Mouse (Mus musculus) MEL (cell line): ENCODE measurements around the gene Dennd1a. TPM values are rescaled to one million over a fixed set of nuclear protein-coding genes. Genes with fewer than 3 reads are reported as not detected.

Experiments
- DNase-seq: peaks from one replicate; pipeline ENCODE4 v3.0.0; 2011; ENCODE audit warnings: low read depth, low spot score
- H3K27ac ChIP-seq: 2 replicates; pipeline ENCODE4 v1.5.1; 2012; ENCODE audit warnings: low read depth, mild to moderate bottlenecking, control low read depth, low read length, moderate library complexity; ENCODE audit not compliant: control insufficient read depth
- H3K27me3 ChIP-seq, 2 experiments: fragments of 150-350 bp in 1 of 2; sonication (generic) in 1 of 2; 2 replicates each; pipeline ENCODE4 v1.6.1; 2012; ENCODE audit warnings: low read length in 2 of 2, mild to moderate bottlenecking in 2 of 2, improper control_type of control experiment in 1 of 2, moderate library complexity in 1 of 2; ENCODE audit not compliant: insufficient read depth in 2 of 2, control insufficient read depth in 1 of 2
- H3K36me3 ChIP-seq, 2 experiments: 2 replicates each; pipeline ENCODE4 v1.6.1; 2012 to 2014; ENCODE audit warnings: low read length in 2 of 2, improper control_type of control experiment in 1 of 2, inconsistent platforms in 1 of 2, mild to moderate bottlenecking in 1 of 2; ENCODE audit not compliant: insufficient read depth in 2 of 2, control insufficient read depth in 1 of 2
- H3K4me1 ChIP-seq, 2 experiments: fragments of 150-350 bp in 1 of 2; sonication (generic) in 1 of 2; 2 replicates each; pipeline ENCODE4 v1.6.1; 2012; ENCODE audit warnings: low read length in 2 of 2, improper control_type of control experiment in 1 of 2, mild to moderate bottlenecking in 1 of 2; ENCODE audit not compliant: insufficient read depth in 2 of 2, control insufficient read depth in 1 of 2
- H3K4me3 ChIP-seq, 2 experiments: fragments of 150-350 bp in 1 of 2; sonication (generic) in 1 of 2; 2 replicates each; pipeline ENCODE4 v1.5.1; 2012; ENCODE audit warnings: low read depth in 2 of 2, low read length in 2 of 2, mild to moderate bottlenecking in 2 of 2, moderate library complexity in 2 of 2, control low read depth in 1 of 2, improper control_type of control experiment in 1 of 2; ENCODE audit not compliant: control insufficient read depth in 1 of 2, insufficient read depth in 1 of 2
- H3K79me2 ChIP-seq: 2 replicates; pipeline ENCODE4 v1.6.1; 2012; ENCODE audit warnings: mild to moderate bottlenecking, low read length, moderate library complexity; ENCODE audit not compliant: control insufficient read depth, poor library complexity, insufficient read depth
- H3K9ac ChIP-seq: 2 replicates; pipeline ENCODE4 v1.6.1; 2012; ENCODE audit warnings: low read depth, mild to moderate bottlenecking, control low read depth, low read length, moderate library complexity; ENCODE audit not compliant: control insufficient read depth, poor library complexity, severe bottlenecking
- H3K9me3 ChIP-seq: fragments of 150-350 bp; sonication (generic); replicated peaks from 2 replicates; pipeline ENCODE4 v1.6.1; 2012; ENCODE audit warnings: mild to moderate bottlenecking, low read length, improper control_type of control experiment, moderate library complexity; ENCODE audit not compliant: insufficient read depth
- ELF1 ChIP-seq: IDR thresholded peaks from 2 replicates; pipeline ENCODE4 v1.6.1; 2014; ENCODE audit warnings: low read depth, mild to moderate bottlenecking, inconsistent platforms, low read length, improper control_type of control experiment, moderate library complexity
- EP300 ChIP-seq, 2 experiments: IDR thresholded peaks; 2 replicates each; pipeline ENCODE4 v1.6.1; 2011; ENCODE audit warnings: improper control_type of control experiment in 2 of 2, low read length in 2 of 2, low read depth in 1 of 2, mild to moderate bottlenecking in 1 of 2
- GABPA ChIP-seq: IDR thresholded peaks from 2 replicates; pipeline ENCODE4 v1.6.1; 2012; ENCODE audit warnings: low read depth, mild to moderate bottlenecking, inconsistent platforms, low read length, improper control_type of control experiment, moderate library complexity
- GATA1 ChIP-seq: IDR thresholded peaks from 2 replicates; pipeline ENCODE4 v1.6.1; 2011; ENCODE audit warnings: low read depth, low read length, improper control_type of control experiment
- MAFK ChIP-seq: IDR thresholded peaks from 2 replicates; pipeline ENCODE4 v1.6.1; 2011; ENCODE audit warnings: low read depth, mild to moderate bottlenecking, low read length, improper control_type of control experiment, borderline replicate concordance
- MAX ChIP-seq: IDR thresholded peaks from 2 replicates; pipeline ENCODE4 v1.6.1; 2011; ENCODE audit warnings: low read length, improper control_type of control experiment
- MXI1 ChIP-seq: IDR thresholded peaks from 2 replicates; pipeline ENCODE4 v1.6.1; 2011; ENCODE audit warnings: mild to moderate bottlenecking, low read depth, low read length, improper control_type of control experiment
- MYB ChIP-seq: IDR thresholded peaks from 2 replicates; pipeline ENCODE4 v1.6.1; 2011; ENCODE audit warnings: mild to moderate bottlenecking, low read depth, low read length, improper control_type of control experiment
- MYC ChIP-seq: IDR thresholded peaks from 2 replicates; pipeline ENCODE4 v1.6.1; 2011; ENCODE audit warnings: low read depth, mild to moderate bottlenecking, low read length, improper control_type of control experiment, moderate library complexity
- SIN3A ChIP-seq: IDR thresholded peaks from 2 replicates; pipeline ENCODE4 v1.6.1; 2012; ENCODE audit warnings: low read length, improper control_type of control experiment, inconsistent platforms
- TBP ChIP-seq: IDR thresholded peaks from 2 replicates; pipeline ENCODE4 v1.8.0; 2011; ENCODE audit warnings: low read depth, low read length, improper control_type of control experiment
- TCF12 ChIP-seq: IDR thresholded peaks from 2 replicates; pipeline ENCODE4 v1.6.1; 2014; ENCODE audit warnings: low read depth, mild to moderate bottlenecking, inconsistent platforms, low read length, improper control_type of control experiment, moderate library complexity
- USF1 ChIP-seq: IDR thresholded peaks from 2 replicates; pipeline ENCODE4 v1.6.1; 2014; ENCODE audit warnings: low read depth, mild to moderate bottlenecking, inconsistent platforms, low read length, improper control_type of control experiment, moderate library complexity
- ZNF384 ChIP-seq: IDR thresholded peaks from 2 replicates; pipeline ENCODE4 v1.6.1; 2012; ENCODE audit warnings: low read depth, mild to moderate bottlenecking, inconsistent platforms, low read length, improper control_type of control experiment
- polyA plus RNA-seq, 2 experiments: library from polyadenylated mRNA; stranded (reverse) in 1 of 2; unstranded in 1 of 2; fragments of >175 nt in 1 of 2; fragments of >200 nt in 1 of 2; gene quantifications; 2 replicates each; pipeline versions ENCODE4 v1.2.1 to v1.2.4; 2012; ENCODE audit warnings: low replicate concordance in 2 of 2, low read depth in 1 of 2; ENCODE audit not compliant: insufficient read length in 2 of 2, insufficient read depth in 1 of 2, missing spikeins in 1 of 2
- total RNA-seq: library from RNA; depleted of rRNA; stranded (reverse); fragments of 300-350 nt; gene quantifications from 2 replicates; pipeline ENCODE4 v1.2.3, GENCODE M21; 2012

Gene Dennd1a
- total and polyA plus RNA-seq, 3 experiments, result 5.0 to 21.8 TPM; not detected in 1

- Histone ChIP-seq H3K79me2 (no peaks in the 10 kb centered on the region), H3K4me1 (peaks cover 7 to 13% of the 10 kb centered on the region in 2 experiments), H3K27me3 (no peaks in the 10 kb centered on the region), H3K36me3 (peaks cover 0 to 19% of the 10 kb centered on the region in 2 experiments; a peak in 2 of 4 replicates), H3K9ac (no peak overlapping the region), H3K9me3 (no peaks in the 10 kb centered on the region), H3K27ac (no peak overlapping the region), H3K4me3 (no peak overlapping the region)
- TF ChIP-seq TBP, result no peak
- TF ChIP-seq ZNF384, result no peak
- no peak for TF ChIP-seq TCF12
- TF ChIP-seq GABPA, result no peak
- no peak for TF ChIP-seq ELF1
- DNase-seq, result no peak
Measured at GRCm38 (mm10) chr2:38097469-38097868, 189.7 kb downstream of the Dennd1a start.

DNA sequence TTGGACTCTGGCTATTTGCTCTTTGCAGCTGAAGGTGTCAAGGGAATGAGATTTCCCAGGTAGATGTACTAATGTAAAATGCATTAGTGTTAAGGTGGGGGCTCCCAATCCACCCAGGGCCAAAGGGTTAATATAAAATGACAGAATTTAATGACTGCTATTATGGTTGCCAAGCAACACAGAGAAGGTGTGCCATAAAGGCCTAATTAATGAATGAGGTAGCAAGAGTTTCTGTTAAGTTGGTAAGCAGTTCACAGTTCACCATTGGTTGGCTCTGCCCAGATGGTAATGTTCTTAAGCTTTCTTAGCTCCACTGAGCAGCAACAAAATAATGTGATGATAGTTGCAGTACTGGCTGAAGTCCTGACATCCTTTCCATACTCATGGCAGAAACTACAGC lies 190.9 kb downstream of the Dennd1a start:
- no peak overlapping the region for H3K9ac ChIP-seq
- H3K36me3 ChIP-seq, result peaks cover 0 to 19% of the 10 kb centered on the region in 2 experiments; a peak in 2 of 4 replicates
- H3K27me3 ChIP-seq, result no peaks in the 10 kb centered on the region
- no peak overlapping the region for H3K27ac ChIP-seq
- no peak overlapping the region for H3K4me3 ChIP-seq
- DNase-seq, result no peak
- no peak for TF ChIP-seq EP300 (IDR thresholded peaks at IDR 0.05; ENCODE audit: low read depth in 1 of 2, low read length in 2 of 2)
- H3K9me3 ChIP-seq, result no peaks in the 10 kb centered on the region
- H3K4me1 ChIP-seq, result peaks cover 7 to 13% of the 10 kb centered on the region in 2 experiments
- H3K79me2 ChIP-seq, result no peaks in the 10 kb centered on the region

DNA sequence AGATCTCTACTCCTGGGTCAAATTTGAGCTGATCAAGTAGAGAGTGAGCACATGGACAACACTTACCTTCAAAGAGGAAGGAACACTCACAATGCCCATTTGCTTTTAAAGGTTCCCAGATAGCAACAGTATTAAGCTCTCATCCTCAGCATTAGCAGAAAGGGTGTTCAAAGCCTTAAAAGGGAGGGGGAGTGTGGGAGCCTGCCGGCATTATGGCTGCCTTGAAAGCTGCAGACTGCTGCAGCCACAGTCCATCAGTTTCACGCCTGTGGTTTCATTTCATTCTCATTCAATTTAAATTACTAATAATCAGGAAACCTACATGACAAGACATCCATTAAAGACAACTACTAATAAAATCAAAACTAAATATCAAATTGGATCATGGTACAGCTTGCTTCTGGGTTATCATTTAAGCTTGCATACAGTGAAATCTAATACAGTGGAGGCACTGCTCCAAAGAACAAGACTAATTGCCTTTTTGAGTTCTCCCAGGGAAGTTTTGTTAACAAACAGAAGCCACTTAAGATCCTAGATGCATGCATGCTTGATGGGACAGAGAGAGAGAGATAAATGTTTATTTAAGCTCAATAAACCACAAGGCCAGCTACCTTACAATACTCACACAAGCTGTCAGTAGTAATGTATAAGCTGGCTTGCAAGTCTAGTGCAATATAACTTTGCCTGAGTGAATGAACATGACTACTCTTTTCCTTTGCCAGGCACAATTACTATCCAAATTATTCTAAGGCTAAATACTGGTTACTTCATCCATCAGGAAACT lies 192.6 kb downstream of the Dennd1a start:
- Histone ChIP-seq H3K27ac (no peak overlapping the region), H3K9ac (no peak overlapping the region), H3K79me2 (no peaks in the 10 kb centered on the region)

More for the DNA sequence above, 192.6 kb downstream of the Dennd1a start:
- no peak for DNase-seq
- H3K4me3 ChIP-seq, result no peak overlapping the region
- H3K27me3 ChIP-seq, result no peaks in the 10 kb centered on the region
- peaks cover 0 to 19% of the 10 kb centered on the region in 2 experiments; a peak in 2 of 4 replicates for H3K36me3 ChIP-seq
- no peak; the same call in 1 of the 2 replicates for TF ChIP-seq MXI1
- TF ChIP-seq USF1, result no peak
- peak; percentile 44; the same call in 1 of the 2 replicates for TF ChIP-seq MYC
- TF ChIP-seq GATA1, result no peak
- peak; percentile 45; the same call in 1 of the 2 replicates for TF ChIP-seq MAX
- 0 out of 2 replicates have a peak, but pooled peaks have one; percentile 24 for TF ChIP-seq SIN3A
- TF ChIP-seq MYB, result no peak
- no peak for TF ChIP-seq MAFK
- H3K9me3 ChIP-seq, result no peaks in the 10 kb centered on the region
- H3K4me1 ChIP-seq, result peaks cover 7 to 13% of the 10 kb centered on the region in 2 experiments
